Mouse (Mus musculus) erythroblast, adult 5-6 weeks (primary cell): Measurements from ENCODE around the gene Dab2ip. TPM values are rescaled to one million over a fixed set of nuclear protein-coding genes. Genes with fewer than 3 reads are reported as not detected.

ENCODE experiments used
- ATAC-seq: replicated peaks from 2 replicates; pipeline ENCODE4 v1.8.0; 2016; ENCODE audit warnings: moderate number of reproducible peaks, mild to moderate bottlenecking, moderate TSS enrichment, inconsistent platforms; ENCODE audit not compliant: poor library complexity, low FRiP score, severe bottlenecking
- total RNA-seq, 2 experiments: library from RNA; stranded (forward) in 1 of 2; stranded (reverse) in 1 of 2; fragments of 150-400 nt in 1 of 2; fragments of 200-764, 138-1000 nt in 1 of 2; gene quantifications; 2 replicates each; pipeline versions ENCODE4 v1.2.3 to v1.2.4; 2015 to 2017; ENCODE audit warnings: low replicate concordance in 2 of 2

Gene Dab2ip
- total RNA-seq, 2 experiments from 2014 or later, result 0.19 to 2.2 TPM

DNA sequence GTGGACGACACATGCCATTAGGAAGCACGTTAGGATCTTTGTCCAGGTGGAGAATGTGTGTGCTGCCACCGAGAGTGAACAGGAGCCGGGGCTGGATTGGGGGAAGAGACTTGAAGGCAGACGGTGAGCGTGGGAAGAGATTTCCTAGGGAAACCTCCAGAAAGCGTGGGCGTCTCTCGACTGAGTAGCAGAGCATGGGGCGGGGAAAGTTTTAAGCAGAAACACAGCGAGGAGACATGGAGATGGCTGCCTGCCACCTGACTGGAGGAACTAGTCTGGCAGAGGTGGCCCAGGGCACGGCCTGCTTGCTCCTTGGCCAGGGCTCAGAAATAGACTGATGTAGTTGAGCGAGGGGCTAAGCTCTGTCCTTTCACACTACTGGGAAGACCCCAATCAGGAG, 82.5 kb downstream of the Dab2ip start:
- ATAC-seq, result no peak

DNA sequence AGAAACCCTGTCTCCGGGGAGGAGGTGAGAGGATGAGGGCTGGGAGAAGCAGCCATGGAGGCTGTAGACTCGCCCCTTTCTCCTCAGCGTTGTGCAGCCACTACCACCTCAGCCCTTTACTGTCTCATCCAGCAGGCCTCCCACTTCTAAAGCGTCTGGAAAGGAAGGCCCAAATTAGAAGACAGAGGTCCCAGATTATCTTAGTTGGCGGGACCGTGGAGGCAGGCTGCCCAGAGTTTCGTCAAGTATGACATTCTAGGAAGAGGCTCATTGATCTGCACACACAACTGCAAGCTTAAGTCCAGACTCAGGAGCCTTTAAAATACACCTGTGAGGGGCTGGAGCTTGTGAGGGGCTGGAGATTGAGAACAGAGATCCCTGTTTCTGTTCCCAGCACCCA, 84.2 kb downstream of the Dab2ip start:
- no peak for ATAC-seq

DNA sequence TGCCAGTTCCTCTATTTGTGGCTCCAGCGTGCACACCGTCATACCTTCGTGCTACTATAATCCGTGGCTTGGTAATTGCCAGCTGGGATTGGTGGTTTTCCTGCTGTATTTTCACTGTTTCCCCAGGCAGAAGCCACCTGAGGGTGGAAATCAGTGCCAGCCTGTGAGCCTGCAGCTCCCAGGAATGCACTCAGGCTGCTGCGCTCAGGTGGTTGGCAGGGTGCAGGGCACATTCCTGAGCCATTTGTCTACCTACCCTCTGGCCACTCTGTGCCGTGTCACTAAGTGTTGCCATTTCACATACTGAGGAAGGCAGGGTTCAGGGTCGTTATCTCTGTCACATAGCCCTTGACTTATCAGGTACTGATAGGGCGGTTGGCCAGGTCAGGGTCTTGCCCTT, 88.5 kb downstream of the Dab2ip start:
- no peak for ATAC-seq

DNA sequence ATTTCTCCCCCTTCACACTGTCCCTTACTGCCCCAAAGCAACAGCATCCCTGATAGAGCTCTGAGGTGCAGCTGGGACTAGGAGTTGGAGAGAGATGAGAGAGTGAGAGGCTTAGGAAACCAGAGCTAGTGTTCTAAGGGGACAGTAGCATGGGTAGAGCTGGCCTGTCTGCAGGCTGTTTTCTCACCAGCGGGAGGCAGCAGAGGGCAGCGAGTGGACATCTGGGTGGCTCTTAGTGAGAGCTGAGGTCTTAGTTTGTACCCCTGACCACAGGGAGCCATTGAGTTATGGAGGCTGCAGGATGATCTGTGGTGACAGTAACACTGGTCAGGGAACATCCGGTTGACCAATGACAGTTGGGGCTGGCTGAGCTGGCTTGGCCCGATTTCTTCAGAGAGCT, 91.6 kb downstream of the Dab2ip start:
- no peak for ATAC-seq

DNA sequence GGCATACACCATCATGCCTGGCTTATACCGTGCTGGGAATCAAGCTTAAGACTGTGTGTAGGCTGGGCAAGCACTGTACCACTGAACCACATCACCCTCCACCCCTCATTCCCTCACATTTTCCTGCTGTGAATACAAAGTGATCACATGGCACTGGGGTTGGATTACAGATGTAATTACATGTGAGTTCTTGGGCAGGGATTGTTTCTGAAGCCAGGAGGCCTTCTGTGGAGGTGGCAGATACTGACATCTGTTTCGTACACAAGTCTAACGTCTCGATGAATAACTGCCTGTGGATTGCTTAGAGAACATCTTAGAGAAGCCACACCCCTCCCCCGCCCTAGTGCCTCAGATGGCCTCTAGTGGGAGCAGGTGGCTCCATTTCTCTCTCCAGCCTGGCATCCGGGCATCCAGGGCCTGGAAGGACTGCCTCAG, 93.2 kb downstream of the Dab2ip start:
- no peak for ATAC-seq

DNA sequence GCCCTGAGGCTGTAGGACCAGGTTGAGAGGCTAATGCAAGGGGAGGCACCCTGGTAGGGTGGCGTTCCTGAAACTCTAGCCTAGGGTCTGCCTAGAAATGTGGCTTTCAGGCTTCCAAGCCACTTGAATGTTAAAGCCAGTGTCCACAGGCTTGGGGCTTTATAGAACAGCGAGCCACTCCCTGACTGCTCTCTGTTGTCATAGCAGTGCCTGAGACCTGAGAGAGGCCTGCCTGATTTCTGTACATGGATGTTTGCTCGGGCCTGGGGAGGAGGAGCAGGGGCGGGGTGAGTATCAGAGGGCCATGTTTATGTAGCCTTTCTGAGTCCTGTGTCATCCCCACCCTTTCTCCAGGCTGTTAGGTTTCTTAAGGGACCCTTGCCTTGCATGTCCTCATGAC, 94.9 kb downstream of the Dab2ip start:
- ATAC-seq, result no peak

DNA sequence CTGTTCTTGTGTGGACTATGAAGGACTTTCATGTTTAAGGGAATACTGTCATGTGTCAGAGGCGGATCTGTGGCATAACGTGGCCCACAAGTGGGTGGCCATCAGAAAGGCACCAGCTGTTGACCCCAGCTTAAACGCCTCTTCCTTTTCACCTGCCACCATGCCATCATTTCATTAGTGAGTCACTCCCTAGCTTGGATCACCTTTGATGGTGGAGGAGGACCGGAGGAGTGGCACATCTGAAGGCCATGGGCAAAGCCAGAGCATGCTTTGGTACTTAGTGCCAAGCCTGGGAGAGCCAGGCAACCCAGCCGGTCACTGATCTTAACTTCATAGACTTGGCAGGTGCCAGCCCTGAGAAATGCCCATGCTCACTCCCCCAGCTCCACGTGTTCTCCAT, 96.7 kb downstream of the Dab2ip start:
- no peak for ATAC-seq

DNA sequence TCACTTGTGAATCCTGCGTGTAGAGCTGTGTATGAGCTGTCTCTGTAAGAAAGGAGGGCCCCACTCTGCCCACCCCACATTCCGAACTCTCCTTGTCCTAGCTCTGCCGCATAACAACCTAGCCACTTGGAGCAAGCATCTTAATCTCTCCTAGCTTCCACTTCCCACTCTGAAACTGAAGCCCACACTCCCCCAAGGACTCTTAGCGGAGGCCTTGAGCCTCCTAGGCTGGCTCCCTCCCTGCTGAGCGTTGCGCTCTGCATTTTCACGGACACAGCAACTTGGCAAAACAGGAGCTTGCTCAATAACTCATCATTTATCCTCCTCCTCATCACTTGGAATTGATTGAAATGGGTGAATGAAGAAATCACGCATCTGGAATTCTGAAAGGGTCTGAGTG, 97.9 kb downstream of the Dab2ip start:
- no peak for ATAC-seq

DNA sequence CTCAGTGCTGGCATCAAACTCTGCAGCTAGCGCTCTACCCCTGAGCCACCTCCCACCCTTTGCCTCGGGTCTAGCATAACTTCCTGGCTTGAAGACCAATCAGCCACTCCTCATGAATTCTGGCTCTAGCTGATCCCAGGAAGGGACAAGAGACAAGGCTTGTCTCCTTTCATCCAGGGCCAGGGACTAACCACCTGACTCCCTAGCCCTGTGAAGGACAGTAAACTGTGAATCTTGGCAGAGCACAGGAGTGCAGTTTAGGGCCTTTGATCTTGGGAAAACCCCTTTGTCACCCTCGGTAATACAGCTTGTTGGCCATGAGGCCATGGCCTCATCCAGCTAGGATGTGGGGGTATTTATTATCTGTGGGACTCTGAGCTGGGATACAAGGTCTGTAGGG, 100.2 kb downstream of the Dab2ip start:
- no peak for ATAC-seq

DNA sequence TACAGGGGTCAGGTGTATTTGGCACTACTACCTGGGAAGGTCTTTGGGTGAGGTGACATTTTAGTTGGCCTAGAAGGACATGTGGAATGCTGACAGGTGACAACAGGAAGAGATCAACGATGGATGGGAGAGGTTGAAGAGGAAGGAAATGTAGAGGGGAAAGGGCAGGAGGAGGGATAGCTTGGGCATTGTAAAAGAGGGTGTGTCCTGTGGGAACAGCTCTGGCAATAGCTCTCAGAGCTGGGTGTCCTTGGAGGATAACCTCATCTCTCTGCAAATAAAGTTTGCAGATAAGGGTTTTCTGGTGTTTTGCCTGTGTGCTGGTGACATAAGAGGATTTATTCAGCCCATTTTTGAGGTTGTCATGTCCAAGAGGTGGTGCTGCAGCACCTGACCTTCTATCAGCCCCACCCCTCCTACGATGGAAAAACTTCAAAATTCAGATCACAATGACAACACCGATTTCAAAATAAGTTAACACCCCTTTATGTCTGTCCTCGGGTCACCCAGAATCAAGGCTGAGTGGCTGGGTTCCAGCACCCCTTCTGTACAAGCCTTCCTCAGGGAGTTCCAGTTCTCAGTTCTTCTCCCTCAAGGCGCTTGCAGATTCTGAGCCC, 101.6 kb downstream of the Dab2ip start:
- ATAC-seq, result no peak

DNA sequence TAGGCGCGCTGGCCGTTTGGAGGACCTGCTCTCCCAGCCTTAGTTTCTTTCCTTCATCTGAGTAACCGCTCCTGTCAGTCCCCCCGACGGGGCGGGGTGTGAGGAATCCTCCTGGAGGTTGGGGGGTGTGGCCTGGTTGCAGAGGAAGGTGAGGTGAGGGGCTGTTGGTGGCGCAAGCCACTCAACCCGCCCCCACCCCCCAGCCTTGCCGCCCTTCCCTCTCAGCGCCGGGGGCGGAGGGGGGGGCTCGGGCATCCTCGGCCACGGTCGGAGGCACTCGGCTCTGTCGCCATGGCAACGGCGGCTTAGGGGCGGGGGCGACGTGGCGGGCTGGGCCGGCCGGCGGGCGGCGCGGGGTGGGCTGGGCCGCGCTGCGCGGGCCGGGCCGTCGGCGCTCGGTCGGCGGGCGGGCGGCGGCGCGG, 102.9 kb downstream of the Dab2ip start:
- no peak for ATAC-seq

DNA sequence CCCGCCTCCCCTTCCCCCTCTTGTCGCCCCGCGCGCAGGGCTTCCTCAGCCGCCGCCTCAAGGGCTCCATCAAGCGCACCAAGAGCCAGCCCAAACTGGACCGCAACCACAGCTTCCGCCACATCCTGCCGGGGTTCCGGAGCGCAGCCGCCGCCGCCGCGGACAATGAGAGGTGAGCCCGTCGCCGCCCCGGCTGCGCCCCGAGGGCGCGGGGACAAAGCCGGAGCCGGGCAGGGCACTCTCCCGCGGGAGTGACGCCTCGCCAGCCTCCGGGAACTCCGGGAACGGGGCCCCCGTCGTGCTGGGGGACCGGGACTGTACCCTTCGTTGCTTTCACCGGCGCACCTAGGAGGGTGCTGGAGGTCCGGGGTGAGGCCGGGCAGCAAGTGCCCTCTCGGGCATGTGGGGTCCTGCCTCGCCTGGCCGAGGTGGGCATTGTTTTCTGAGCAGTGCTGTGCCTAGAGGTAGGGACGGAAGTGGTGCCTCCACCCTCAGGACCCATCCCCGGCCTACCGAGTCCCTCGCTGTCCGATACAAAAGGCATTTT, 103.5 kb downstream of the Dab2ip start:
- ATAC-seq, result no peak

DNA sequence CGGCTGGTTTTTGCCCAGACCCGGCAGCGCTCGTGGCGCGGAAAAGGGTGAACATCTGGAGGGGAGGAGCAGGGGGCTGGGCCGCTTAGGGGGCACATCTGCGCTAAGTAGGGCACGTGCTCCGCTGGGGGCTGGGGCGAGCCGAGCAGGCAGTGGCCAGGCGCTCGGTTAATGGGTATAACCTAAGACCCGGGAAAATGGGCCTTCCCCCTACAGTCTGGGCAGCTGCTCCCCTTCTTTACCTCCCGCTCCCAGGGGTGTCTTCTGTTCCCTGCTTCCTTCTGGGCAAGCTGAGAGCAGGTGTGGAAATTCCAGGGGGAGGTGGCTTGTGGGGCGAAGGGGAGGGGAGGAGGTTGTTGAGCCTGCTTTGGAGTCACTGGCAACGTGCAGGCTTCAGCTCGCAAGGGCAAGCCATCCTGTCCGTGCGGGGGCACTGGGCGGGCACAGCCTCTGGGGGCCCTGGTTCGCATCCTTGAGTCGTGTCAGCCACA, 104.0 kb downstream of the Dab2ip start:
- no peak for ATAC-seq

DNA sequence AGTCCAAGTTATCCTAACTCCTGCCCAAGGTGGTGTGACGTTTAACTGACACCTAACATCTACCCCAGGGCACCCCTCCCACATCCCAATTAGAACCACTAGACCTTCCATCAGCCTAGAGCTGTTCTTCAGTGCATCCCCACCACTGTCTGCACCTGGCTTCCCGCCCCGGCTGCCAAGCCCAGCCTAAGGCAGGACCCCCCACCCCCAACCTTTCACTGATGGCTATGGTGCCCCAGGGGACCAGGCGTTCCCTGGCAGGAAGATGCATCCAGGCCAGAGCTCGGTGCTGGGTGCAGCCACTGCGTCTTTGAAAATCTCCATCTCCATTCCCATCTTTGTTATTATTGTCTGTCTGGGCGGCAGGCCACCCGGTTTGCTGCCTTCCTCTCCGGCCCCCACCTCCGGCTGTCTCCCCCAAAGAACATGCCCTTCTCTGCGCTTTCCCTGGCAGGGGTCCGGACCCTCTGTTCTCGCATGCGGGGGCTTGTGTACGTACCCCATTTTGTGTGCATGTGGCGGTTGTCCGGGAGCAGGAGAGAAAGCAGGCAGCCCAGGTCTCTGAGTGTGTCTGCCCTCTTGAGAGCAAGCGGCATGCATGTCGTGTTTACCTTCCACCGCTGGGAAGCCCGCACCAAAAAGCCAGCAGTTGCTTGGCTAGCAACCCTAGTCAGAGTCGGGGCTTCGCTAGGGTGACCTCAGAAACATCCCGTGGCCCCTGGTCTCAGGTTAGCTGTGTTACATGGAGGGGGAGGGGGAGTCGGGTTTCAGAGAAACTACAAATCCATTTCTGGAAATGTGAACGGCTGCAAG, 104.9 kb downstream of the Dab2ip start:
- ATAC-seq, result no peak

DNA sequence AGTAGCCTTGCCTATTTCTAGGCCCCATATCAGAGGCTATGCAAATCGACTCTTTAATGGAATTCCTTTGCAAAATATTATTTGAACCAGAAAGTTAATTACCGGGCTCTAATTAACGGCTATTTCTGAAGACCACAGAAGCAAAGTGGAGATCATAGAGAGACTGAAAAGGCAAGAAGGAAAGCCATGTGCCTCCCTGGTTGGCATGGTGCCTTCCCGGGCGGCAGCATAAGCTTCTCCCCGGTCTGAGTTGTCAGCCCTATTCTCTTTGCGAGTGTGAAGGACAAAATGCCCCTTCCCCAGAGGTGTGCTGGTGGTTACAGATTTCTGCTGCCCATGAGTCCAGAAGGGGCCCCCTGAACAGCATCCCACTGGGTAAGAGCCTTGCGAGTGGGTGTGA, 109.7 kb downstream of the Dab2ip start:
- ATAC-seq, result no peak

DNA sequence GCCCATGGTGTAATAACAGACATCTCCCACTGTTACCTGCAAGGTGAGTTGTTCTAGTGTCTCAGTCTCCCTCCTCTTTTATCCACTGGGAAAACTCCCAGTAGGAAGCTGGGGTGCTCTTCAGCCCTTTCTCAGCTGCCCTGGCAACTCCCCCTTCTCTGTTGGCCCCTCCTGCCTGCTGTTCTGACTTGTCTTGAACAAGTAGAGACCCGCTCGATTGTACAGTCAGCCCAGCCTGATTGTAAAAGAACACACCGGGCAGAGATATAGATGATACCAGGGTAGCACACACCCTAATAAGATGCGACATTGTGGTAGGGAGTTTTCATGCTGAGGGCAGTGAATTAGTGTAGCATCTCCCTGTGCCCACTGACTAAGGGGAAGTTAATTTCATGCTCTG, 111.2 kb downstream of the Dab2ip start:
- no peak for ATAC-seq

DNA sequence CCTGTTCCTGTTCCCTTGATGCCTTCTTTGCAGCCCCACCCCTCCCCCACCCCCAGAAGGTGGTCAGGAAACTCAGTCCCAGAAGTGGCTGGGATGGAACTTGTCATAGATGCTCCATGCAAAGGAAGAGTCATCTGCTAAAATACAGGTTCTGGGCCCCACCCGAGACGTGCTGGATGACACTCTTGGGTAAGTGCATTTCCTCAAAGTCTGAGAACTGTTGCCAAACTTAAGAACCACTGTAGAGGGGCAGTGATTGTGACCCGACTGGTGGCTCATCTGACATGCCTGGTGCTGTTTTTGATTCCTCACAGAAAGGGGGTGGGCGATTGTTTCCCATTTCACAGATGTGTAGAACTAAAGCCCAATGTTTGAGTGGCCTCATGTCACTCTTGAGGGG, 111.7 kb downstream of the Dab2ip start:
- no peak for ATAC-seq

DNA sequence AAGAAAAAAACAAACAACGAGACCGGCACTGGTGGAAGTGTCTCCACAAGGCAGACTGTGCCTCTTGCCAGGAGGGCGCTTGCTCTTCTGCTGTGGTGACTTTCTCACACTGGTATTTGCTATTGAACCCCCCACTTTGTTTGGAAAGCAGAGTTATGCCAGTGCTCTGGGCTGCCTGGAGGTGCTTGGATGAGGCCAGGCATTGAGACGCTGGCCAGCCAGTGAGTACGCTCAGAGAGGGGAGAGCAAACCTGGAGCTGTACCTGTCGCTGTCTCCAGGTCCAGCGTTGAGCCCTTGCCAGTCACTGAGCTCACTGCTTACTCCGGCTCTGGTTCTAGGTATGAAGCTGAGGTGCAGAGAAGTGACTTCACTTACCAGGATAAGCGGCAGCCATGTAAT, 112.2 kb downstream of the Dab2ip start:
- no peak for ATAC-seq

DNA sequence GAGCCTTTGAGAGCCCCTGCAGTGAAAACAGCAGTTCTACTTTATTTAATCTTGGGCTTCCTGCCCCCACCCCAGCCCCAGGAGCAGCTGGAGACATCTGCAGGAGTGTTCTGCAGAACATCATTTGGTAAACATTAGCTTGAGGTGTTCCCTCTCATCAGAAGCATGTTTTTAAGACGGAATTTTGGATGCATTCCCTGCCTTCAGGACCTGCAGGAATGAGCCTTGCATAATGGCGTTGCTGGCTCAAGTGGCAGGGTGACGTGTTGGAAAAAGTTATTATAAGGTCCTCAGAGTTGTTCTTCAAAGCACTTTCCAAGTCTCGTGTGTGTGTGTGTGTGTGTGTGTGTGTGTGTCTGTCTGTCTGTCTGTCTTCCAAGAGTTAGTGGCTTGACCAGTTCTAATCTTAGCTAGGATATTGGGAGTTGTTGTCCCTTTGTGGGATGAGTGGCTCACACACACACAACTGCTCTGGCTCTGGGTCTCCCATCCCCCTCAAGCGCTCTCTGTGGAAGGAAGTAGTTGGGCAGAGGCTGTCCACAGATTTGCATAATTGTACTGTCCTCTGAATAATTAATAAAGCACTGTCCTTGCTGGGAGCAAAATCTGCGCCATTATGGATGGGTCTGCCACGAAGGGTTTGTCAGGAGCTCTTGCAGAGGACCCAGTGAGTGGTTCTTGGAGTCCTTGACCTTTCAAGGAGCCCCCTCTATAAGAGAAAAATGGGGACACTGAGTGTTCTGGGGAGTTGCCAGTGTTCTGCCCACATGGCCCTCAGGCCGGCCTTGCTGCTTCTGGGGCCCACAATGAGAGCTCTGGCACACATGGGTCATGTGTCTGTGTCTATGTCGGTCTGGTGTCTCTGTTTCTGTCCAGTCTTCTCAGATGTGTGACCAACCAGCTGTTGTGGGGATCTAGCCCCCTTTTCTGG, 114.2 kb downstream of the Dab2ip start:
- ATAC-seq, result no peak

DNA sequence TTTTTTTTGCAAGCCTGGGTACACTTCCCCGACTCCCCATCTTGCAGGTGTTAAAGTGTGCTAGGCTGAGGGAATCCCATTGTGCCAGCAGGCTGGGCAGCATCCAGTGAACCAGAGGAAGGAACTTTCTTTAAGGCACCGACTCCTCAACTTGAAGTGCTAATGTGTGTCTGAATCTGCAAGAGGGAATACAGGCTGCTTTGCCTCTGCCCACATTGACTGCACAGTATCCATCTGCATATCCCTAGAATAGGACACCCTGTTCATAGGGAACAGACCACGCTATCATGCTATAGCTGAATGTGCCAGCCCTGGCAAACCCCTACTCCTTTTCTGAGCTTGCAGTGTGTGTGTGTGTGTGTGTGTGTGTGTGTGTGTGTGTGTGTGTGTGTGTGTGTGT, 115.1 kb downstream of the Dab2ip start:
- ATAC-seq, result no peak
